Mouse (Mus musculus): ENCODE data around the gene Tnfsfm13. TPM values are rescaled to one million over a fixed set of nuclear protein-coding genes. Genes with fewer than 3 reads are reported as not detected.

Gene Tnfsfm13
- total and polyA plus RNA-seq, 3 experiments: 0.08 TPM; not detected in 2

DNA sequence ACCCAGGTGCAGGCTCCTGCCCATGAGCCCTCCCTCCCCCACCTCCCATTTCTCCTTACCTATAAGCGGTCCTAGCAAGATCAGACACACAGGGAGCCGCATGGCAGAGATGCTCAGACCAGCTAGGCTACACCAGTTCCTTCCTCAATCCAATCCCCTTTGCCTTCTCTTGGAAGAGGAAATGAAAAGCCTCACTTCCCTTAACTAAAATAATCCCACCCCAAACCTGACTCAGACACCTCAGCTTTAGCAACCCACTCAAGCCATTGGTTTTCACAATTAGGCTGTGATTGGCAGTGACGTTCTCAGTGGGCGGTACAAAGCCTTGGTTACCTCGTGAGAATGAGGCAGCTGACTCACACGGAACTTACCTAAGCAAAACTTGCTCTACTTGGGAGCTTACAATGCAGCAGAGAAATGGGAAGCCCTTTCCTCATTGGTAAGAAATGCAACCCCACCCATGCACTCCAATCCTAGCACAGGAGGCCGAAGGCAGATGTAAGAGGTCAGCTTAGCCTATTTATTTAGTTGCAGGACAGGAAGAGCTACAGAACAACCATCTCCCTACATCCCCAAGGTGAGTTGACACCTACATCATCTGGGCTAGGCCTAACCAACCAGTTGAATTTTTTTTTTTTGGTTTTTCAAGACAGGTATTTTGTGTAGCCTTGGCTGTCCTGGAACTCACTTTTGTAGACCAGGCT, 29.8 kb downstream of the Tnfsfm13 start, which contains the start of gene Cd68 (continued):
- TF ChIP-seq MEF2A (IDR thresholded peaks at IDR 0.05; ENCODE audit: borderline replicate concordance, low read depth, low read length) (peak; percentile 76), POLR2A (IDR thresholded peaks at IDR 0.05; ENCODE audit: low read depth, low read length) (peak; percentile 85), ZNF384 (IDR thresholded peaks at IDR 0.05; ENCODE audit: low read depth, low read length) (peak; percentile 54; the same call in 1 of the 2 replicates), POLR2AphosphoS2 (IDR thresholded peaks at IDR 0.05; ENCODE audit: low read depth, low read length) (peak; percentile 100), GABPA (IDR thresholded peaks at IDR 0.05; ENCODE audit: insufficient replicate concordance, low read depth, low read length) (no peak), ELF1 (IDR thresholded peaks at IDR 0.05; ENCODE audit: low read depth, low read length) (peak; percentile 74), USF2 (conservative IDR thresholded peaks at IDR 0.05; ENCODE audit: low read depth, low read length) (no peak; the same call in 1 of the 2 replicates), RCOR1 (conservative IDR thresholded peaks at IDR 0.05; ENCODE audit: low read depth, low read length) (peak; percentile 76), CHD1 (IDR thresholded peaks at IDR 0.05; ENCODE audit: low read depth, low read length) (peak; percentile 34; the same call in 1 of the 2 replicates)

DNA sequence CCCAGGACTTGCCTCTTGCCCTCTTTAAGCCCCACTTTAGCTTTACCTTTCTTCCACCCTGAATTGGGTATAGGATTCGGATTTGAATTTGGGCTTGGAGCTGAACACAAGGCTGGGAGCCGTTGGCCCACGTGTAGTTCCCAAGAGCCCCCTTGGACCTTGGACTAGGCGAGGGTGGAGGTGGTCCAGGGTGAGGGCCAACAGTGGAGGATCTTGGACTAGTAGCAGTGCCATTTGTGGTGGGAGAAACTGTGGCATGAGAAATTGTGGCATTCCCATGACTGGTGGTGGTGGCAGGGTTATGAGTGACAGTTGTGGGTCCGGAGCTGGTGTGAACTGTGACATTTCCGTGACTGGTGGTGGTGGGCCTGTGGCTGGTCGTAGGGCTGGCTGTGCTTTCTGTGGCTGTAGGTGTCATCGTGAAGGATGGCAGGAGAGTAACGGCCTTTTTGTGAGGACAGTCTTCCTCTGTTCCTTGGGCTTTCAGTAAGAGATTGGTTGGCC, 30.4 kb downstream of the Tnfsfm13 start:
- dilution Hi-C loops (cut with MboI; ENCODE audit: extremely low pct_ligation_motif_present, extremely low pct_unique_long_range_greater_than_20kb, low sequenced_read_pairs) (no loop called here), in situ Hi-C loops (cut with MboI; ENCODE audit: low pct_ligation_motif_present, low pct_unique_long_range_greater_than_20kb, low sequenced_read_pairs) (no loop called here)
- peak overlapping the region; percentile 42 to 70 (median 66) for H3K4me3 ChIP-seq (replicated peaks in 1 of 3; ENCODE audit: low read depth in 2 of 3, low read length in 2 of 3, poor library complexity in 1 of 3)
- 0 out of 2 replicates have a peak overlapping the region, but pooled peaks have one; percentile 6 for H3K9ac ChIP-seq (ENCODE audit: insufficient read depth, low read depth)
- H3K36me3 ChIP-seq (replicated peaks in 1 of 2; ENCODE audit: control insufficient read depth in 1 of 2, insufficient read depth in 1 of 2, low read length in 1 of 2): peaks cover 44 to 55% of the 10 kb centered on the region in 2 experiments
- 0 out of 2 replicates have a peak overlapping the region, but pooled peaks have one; percentile 65 for H3K4me2 ChIP-seq (ENCODE audit: insufficient read depth, low read depth, poor library complexity, severe bottlenecking)
- no peak for DNase-seq (ENCODE audit: extremely low read depth)
- H3K4me1 ChIP-seq (ENCODE audit: control insufficient read depth in 1 of 2, insufficient read depth in 2 of 2): peaks cover 25 to 74% of the 10 kb centered on the region in 2 experiments
- no peaks in the 10 kb centered on the region for H3K9me3 ChIP-seq (replicated peaks; ENCODE audit: low read length)
- H3K27me3 ChIP-seq (replicated peaks): no peaks in the 10 kb centered on the region
- 0 out of 2 replicates have a peak, but pooled peaks have one; percentile 25 for TF ChIP-seq NELFE (IDR thresholded peaks at IDR 0.05; ENCODE audit: low read depth, low read length)
- no peak for TF ChIP-seq KAT2A (IDR thresholded peaks at IDR 0.05; ENCODE audit: insufficient replicate concordance, low read length)
- no peak for TF ChIP-seq SIN3A (IDR thresholded peaks at IDR 0.05; ENCODE audit: low read length)
- no peak for TF ChIP-seq MEF2A (IDR thresholded peaks at IDR 0.05; ENCODE audit: borderline replicate concordance, low read depth, low read length)
- TF ChIP-seq CHD1 (IDR thresholded peaks at IDR 0.05; ENCODE audit: low read depth, low read length): 0 out of 2 replicates have a peak, but pooled peaks have one; percentile 55
- peak overlapping the region; percentile 95 for H3K27ac ChIP-seq (ENCODE audit: insufficient read depth, low read depth)
- peaks cover 50% of the 10 kb centered on the region for H3K79me2 ChIP-seq (replicated peaks; ENCODE audit: control insufficient read depth, extremely low read depth, insufficient read depth, poor library complexity, severe bottlenecking)

DNA sequence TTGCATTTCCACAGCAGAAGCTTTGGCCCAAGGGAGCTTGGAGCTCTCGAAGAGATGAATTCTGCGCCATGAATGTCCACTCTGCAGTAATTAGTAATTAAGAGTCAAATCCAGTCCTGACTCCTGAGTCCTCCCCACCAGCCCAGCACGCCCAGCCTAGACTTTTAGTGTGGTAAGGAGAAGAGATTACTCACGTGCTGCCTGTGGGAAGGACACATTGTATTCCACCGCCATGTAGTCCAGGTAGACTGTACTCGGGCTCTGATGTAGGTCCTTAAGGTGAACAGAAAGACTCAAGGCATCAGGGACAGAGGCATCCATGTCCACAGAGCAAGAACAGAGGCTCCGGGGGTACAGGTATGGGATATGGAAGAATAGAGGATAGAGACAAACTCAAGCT, 31.1 kb downstream of the Tnfsfm13 start:
- peak; percentile 40; the same call in 1 of the 2 replicates for TF ChIP-seq BHLHE40 (IDR thresholded peaks at IDR 0.05; ENCODE audit: low read depth, low read length)
- no peak for TF ChIP-seq ZNF384 (IDR thresholded peaks at IDR 0.05; ENCODE audit: low read depth, low read length)
- no peak for TF ChIP-seq MAX (IDR thresholded peaks at IDR 0.05; ENCODE audit: low read length)
- TF ChIP-seq UBTF (IDR thresholded peaks at IDR 0.05; ENCODE audit: low read depth, low read length): no peak
- TF ChIP-seq ZKSCAN1 (IDR thresholded peaks at IDR 0.05; ENCODE audit: borderline replicate concordance, low read depth, low read length): no peak
- Histone ChIP-seq H3K9ac (ENCODE audit: insufficient read depth, low read depth) (peak overlapping the region; percentile 4; the same call in 1 of the 2 replicates), H3K27me3 (replicated peaks) (no peaks in the 10 kb centered on the region), H3K4me1 (ENCODE audit: control insufficient read depth in 1 of 2, insufficient read depth in 2 of 2) (peaks cover 24 to 76% of the 10 kb centered on the region in 2 experiments), H3K9me3 (replicated peaks; ENCODE audit: low read length) (no peaks in the 10 kb centered on the region), H3K27ac (ENCODE audit: insufficient read depth, low read depth) (peak overlapping the region; percentile 95), H3K4me2 (ENCODE audit: insufficient read depth, low read depth, poor library complexity, severe bottlenecking) (peak overlapping the region; percentile 65; the same call in 1 of the 2 replicates), H3K36me3 (replicated peaks in 1 of 2; ENCODE audit: control insufficient read depth in 1 of 2, insufficient read depth in 1 of 2, low read length in 1 of 2) (peaks cover 38 to 55% of the 10 kb centered on the region in 2 experiments), H3K4me3 (replicated peaks in 1 of 3; ENCODE audit: low read depth in 2 of 3, low read length in 2 of 3, poor library complexity in 1 of 3) (peak overlapping the region; percentile 0 to 70 (median 66)), H3K79me2 (replicated peaks; ENCODE audit: control insufficient read depth, extremely low read depth, insufficient read depth, poor library complexity, severe bottlenecking) (peaks cover 49% of the 10 kb centered on the region)
- in situ Hi-C loops (cut with MboI; ENCODE audit: low pct_ligation_motif_present, low pct_unique_long_range_greater_than_20kb, low sequenced_read_pairs) (no loop called here), dilution Hi-C loops (cut with MboI; ENCODE audit: extremely low pct_ligation_motif_present, extremely low pct_unique_long_range_greater_than_20kb, low sequenced_read_pairs) (no loop called here)
- DNase-seq (ENCODE audit: extremely low read depth): no peak

Data from CH12.LX (cell line).